Mouse (Mus musculus): ENCODE data around the gene Tbc1d32.

DNA sequence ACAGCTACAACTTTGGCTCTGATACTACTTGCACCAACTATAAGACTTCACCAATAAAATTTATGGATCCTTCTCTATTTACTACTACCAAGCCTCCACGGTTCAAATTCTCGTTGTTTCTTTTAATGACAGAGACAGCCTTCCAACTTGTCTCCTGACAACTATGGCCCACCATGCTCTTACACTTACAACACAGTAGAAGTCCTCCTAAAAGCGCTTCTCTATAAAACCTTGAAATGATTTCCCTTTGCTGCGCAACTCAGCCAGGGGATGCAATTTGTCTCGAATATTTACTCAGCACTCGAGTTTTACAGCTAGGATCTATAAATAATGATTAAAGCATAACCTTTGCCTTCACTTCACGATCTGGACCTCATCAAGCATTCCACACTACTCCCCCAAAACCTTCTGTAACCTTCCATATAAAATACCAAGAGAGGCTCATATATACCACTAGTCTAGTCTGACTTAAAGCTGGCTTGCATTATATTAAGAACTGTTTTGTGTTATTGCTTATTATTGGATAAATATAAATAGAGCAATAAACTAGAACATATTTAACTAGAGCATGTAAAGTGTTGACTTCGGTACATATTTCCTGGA, 21.6 kb downstream of the Tbc1d32 start:
- TF ChIP-seq CTCF (IDR thresholded peaks at IDR 0.05; ENCODE audit: insufficient read depth, low read depth, low read length) (no peak), POLR2A (IDR thresholded peaks at IDR 0.05; ENCODE audit: insufficient read depth, low read depth, low read length) (no peak)

All from olfactory bulb, adult 2 months (tissue).